Mouse (Mus musculus) G1E (cell line): ENCODE data around the gene Slc1a5. TPM values are rescaled to one million over a fixed set of nuclear protein-coding genes. Genes with fewer than 3 reads are reported as not detected.

Source experiments
- ATAC-seq: 2 replicates; pipeline ENCODE4 v1.8.0; 2016; ENCODE audit warnings: mild to moderate bottlenecking; ENCODE audit not compliant: insufficient number of reproducible peaks, poor library complexity, low FRiP score, severe bottlenecking; ENCODE audit errors: extremely low read depth
- DNase-seq: peaks from one replicate; pipeline ENCODE4 v3.0.0; 2012; ENCODE audit warnings: low spot score
- H3K27me3 ChIP-seq: 2 replicates; pipeline ENCODE4 v1.6.1; 2012; ENCODE audit warnings: mild to moderate bottlenecking, low read length, inconsistent platforms; ENCODE audit not compliant: insufficient read depth
- H3K36me3 ChIP-seq: replicated peaks from 2 replicates; pipeline ENCODE3; 2012; ENCODE audit warnings: mild to moderate bottlenecking, inconsistent platforms
- H3K4me1 ChIP-seq: 2 replicates; pipeline ENCODE4 v1.6.1; 2012; ENCODE audit warnings: low read depth, low read length, inconsistent platforms, mixed read lengths; ENCODE audit not compliant: insufficient read depth
- H3K4me3 ChIP-seq: 2 replicates; pipeline ENCODE4 v1.5.1; 2012; ENCODE audit warnings: low read depth, mild to moderate bottlenecking, inconsistent platforms, low read length, moderate library complexity, mixed read lengths
- H3K9me3 ChIP-seq: replicated peaks from 2 replicates; pipeline ENCODE4 v1.6.1; 2012; ENCODE audit warnings: inconsistent platforms
- CTCF ChIP-seq: IDR thresholded peaks from 2 replicates; pipeline ENCODE4 v1.5.1; 2012; ENCODE audit warnings: low read depth, low read length, inconsistent platforms, mixed read lengths
- GATA1 ChIP-seq: IDR thresholded peaks from 2 replicates; pipeline ENCODE4 v1.6.1; 2012; ENCODE audit warnings: borderline replicate concordance, low read length, inconsistent platforms, mixed read lengths
- GATA2 ChIP-seq: IDR thresholded peaks from 2 replicates; pipeline ENCODE4 v1.6.1; 2012; ENCODE audit warnings: low read depth, low read length, inconsistent platforms, borderline replicate concordance
- POLR2AphosphoS5 ChIP-seq: IDR thresholded peaks from 2 replicates; pipeline ENCODE4 v1.6.1; 2012; ENCODE audit warnings: low read depth, low read length, inconsistent platforms; ENCODE audit not compliant: insufficient replicate concordance
- TAL1 ChIP-seq: conservative IDR thresholded peaks from 2 replicates; pipeline ENCODE4 v1.6.1; 2012; ENCODE audit warnings: low read depth, low read length, inconsistent platforms, mixed read lengths
- polyA plus RNA-seq: library from polyadenylated mRNA; stranded (reverse); fragments of >175 nt; gene quantifications from 2 replicates; pipeline ENCODE4 v1.2.3, GENCODE M21; 2012
- total RNA-seq, 2 experiments: library from RNA; stranded (forward) in 1 of 2; stranded (reverse) in 1 of 2; fragments of 200-1000 nt in 1 of 2; fragments of >200 nt in 1 of 2; fragmentation: Nextera tagmentation in 1 of 2; gene quantifications; 2 replicates each; pipeline ENCODE4 v1.2.3; 2014 to 2017

Slc1a5 gene
- total and polyA plus RNA-seq, 3 experiments = 7.1 to 61.2 (median 14.7) TPM

DNA sequence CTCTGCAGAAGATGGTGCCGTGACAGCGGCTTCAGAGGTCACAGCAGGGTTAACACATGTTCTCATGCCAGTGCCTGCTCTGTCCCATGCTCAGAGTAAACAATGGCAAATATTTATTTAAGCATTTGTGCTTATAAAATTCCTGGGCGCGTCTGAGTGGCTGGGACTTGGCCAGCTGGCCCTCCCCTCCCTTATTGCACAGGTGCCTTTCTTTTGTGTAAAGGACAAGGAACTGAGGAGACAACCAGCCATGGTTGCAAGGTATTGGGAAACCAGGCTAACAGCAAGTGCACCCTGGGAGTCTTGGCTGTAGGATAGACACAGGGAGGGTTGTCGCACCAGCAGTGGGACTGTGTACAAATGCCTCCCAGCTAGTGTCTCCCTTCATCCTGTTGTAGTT is 11.2 kb downstream of the Slc1a5 start:
- H3K9me3 ChIP-seq = no peaks in the 10 kb centered on the region
- DNase-seq (no peak), ATAC-seq (no peak)
- H3K27me3 ChIP-seq = no peaks in the 10 kb centered on the region
- TF ChIP-seq TAL1 = no peak
- TF ChIP-seq GATA2 = no peak
- no peak for TF ChIP-seq GATA1
- no peak for TF ChIP-seq CTCF
- peaks cover 94% of the 10 kb centered on the region for H3K36me3 ChIP-seq
- no peak overlapping the region for H3K4me3 ChIP-seq
- H3K4me1 ChIP-seq = peaks cover 5% of the 10 kb centered on the region; the same call in 1 of the 2 replicates

GRCm38 (mm10) chr7:16793010-16793725 is 12.0 kb downstream of the Slc1a5 start:
- no peak for ATAC-seq
- Histone ChIP-seq H3K4me3 (no peak overlapping the region), H3K9me3 (no peaks in the 10 kb centered on the region), H3K36me3 (peaks cover 94% of the 10 kb centered on the region), H3K4me1 (peaks cover 5% of the 10 kb centered on the region; the same call in 1 of the 2 replicates), H3K27me3 (no peaks in the 10 kb centered on the region)
- DNase-seq = no peak
- TF ChIP-seq GATA1 (no peak), CTCF (no peak), TAL1 (no peak), GATA2 (no peak), POLR2AphosphoS5 (no peak)

- no peak for DNase-seq
- Histone ChIP-seq H3K27me3 (no peaks in the 10 kb centered on the region), H3K4me3 (no peak overlapping the region), H3K4me1 (peaks cover 5% of the 10 kb centered on the region; the same call in 1 of the 2 replicates), H3K36me3 (peaks cover 88% of the 10 kb centered on the region), H3K9me3 (no peaks in the 10 kb centered on the region)
- TF ChIP-seq GATA2 (no peak), POLR2AphosphoS5 (no peak), GATA1 (no peak), TAL1 (no peak), CTCF (no peak)
- no peak for ATAC-seq
Measured at GRCm38 (mm10) chr7:16794886-16795285, 13.7 kb downstream of the Slc1a5 start.

- ATAC-seq = no peak; the same call in 1 of the 2 replicates
Measured at GRCm38 (mm10) chr7:16804409-16805028, 23.4 kb downstream of the Slc1a5 start.

DNA sequence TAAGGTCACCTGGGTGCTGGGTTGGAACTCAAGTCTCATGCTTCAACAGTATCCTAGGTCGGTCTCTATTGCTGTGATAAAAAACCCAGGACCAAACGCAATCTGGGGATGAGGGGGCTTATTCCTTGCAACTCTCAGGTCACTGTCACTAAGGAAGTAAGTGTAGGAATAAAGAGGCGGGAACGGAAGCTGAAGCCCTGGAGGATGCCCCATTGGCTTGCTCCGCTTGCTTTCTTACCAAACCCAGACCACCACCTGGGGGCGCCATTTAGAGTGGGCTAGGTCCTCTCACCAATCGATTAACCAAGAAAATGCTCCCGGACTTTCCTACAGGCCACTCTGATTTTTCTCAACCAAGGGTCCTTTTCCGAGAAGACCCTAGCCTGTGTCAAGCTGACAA is 26.8 kb downstream of the Slc1a5 start:
- Histone ChIP-seq H3K27me3 (no peaks in the 10 kb centered on the region), H3K36me3 (peaks cover 63% of the 10 kb centered on the region), H3K4me3 (no peak overlapping the region), H3K4me1 (peaks cover 10% of the 10 kb centered on the region), H3K9me3 (peaks cover 10% of the 10 kb centered on the region)
- TF ChIP-seq TAL1 (no peak), GATA2 (no peak), CTCF (no peak), POLR2AphosphoS5 (no peak), GATA1 (no peak)
- DNase-seq (no peak), ATAC-seq (no peak)

More at GRCm38 (mm10) chr7:16804409-16805028, 23.4 kb downstream of the Slc1a5 start:
- Histone ChIP-seq H3K4me1 (peaks cover 1% of the 10 kb centered on the region; the same call in 1 of the 2 replicates), H3K4me3 (no peak overlapping the region), H3K9me3 (no peaks in the 10 kb centered on the region), H3K36me3 (peaks cover 32% of the 10 kb centered on the region), H3K27me3 (no peaks in the 10 kb centered on the region)
- TF ChIP-seq TAL1 (no peak), GATA1 (no peak), CTCF (peak; percentile 43)
- no peak for DNase-seq

DNA sequence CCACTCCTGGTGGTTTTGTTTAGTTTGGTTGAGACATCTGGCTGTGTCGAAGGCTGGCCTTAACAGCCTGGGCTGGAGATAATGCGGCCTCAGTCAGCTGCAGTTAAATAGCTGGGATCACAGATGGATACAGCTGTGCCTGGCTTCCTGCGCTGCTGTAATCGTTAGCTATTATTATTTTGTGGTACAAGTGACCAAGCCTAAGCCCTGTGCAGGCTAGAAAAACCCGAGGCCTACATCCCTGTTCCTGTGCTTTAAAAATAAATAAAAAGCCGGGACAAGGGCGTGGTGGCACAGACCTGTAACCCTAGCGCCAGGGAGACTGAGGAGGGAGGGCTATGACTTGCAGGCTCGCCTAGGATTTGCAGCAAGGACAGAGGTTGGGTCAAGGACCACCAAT is 27.5 kb downstream of the Slc1a5 start:
- Histone ChIP-seq H3K4me1 (peaks cover 10% of the 10 kb centered on the region), H3K36me3 (peaks cover 69% of the 10 kb centered on the region), H3K27me3 (no peaks in the 10 kb centered on the region), H3K4me3 (no peak overlapping the region), H3K9me3 (peaks cover 10% of the 10 kb centered on the region)
- TF ChIP-seq POLR2AphosphoS5 (no peak), GATA2 (no peak), CTCF (no peak), GATA1 (no peak), TAL1 (no peak)
- DNase-seq (no peak), ATAC-seq (no peak)
